Mouse (Mus musculus) heart, adult 8-10 months (tissue): Measurements from ENCODE around the gene Pxdn. TPM values are rescaled to one million over a fixed set of nuclear protein-coding genes. Genes with fewer than 3 reads are reported as not detected.

Experiments used
- DNase-seq: peaks from one replicate; pipeline ENCODE4 v3.0.0; 2022; ENCODE audit warnings: low spot score
- total RNA-seq, 4 experiments: library from RNA; stranded (reverse); gene quantifications; 2 replicates each; pipeline ENCODE4 v1.2.4; 2022

Gene Pxdn
- total RNA-seq, 4 experiments from 2014 or later, result 23.8 to 32.9 (median 29.5) TPM

DNA sequence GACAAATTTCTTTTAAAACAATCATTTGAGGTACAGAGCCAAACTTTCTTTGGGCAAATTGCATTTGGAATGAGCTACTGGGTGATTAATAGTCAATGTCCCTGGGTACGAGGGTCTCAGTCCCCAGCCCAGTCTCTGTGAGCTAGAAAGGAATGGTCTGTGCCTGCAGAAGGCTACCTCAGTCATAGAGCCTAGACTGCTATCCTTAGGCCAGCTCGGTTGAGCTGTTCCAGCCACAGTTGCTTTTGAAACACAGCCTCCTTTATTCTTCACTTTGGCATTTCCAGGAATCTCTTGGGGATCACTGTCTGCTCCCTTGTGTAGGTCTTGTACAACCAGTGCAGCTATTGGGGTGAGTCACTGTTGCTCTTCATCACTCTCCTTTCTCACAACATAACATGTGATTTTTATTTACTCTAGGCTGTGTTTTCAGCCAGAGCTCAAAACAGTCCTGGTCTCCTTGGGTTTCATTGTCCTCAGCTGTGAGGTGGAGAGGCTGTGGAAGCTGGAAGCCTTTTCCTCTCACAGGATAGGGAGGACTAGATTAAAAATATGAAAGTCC, 86.9 kb downstream of the Pxdn start:
- peak; percentile 61 for DNase-seq

GRCm38 (mm10) chr12:30027721-30028340, 90.4 kb downstream of the Pxdn start:
- DNase-seq, result no peak

GRCm38 (mm10) chr12:30029111-30029510, 91.7 kb downstream of the Pxdn start:
- no peak for DNase-seq

GRCm38 (mm10) chr12:30030571-30030970, 93.2 kb downstream of the Pxdn start:
- no peak for DNase-seq

GRCm38 (mm10) chr12:30034681-30035080, 97.3 kb downstream of the Pxdn start:
- no peak for DNase-seq

- peak; percentile 56 for DNase-seq
Observed at GRCm38 (mm10) chr12:30035406-30035805, 98.0 kb downstream of the Pxdn start.

DNA sequence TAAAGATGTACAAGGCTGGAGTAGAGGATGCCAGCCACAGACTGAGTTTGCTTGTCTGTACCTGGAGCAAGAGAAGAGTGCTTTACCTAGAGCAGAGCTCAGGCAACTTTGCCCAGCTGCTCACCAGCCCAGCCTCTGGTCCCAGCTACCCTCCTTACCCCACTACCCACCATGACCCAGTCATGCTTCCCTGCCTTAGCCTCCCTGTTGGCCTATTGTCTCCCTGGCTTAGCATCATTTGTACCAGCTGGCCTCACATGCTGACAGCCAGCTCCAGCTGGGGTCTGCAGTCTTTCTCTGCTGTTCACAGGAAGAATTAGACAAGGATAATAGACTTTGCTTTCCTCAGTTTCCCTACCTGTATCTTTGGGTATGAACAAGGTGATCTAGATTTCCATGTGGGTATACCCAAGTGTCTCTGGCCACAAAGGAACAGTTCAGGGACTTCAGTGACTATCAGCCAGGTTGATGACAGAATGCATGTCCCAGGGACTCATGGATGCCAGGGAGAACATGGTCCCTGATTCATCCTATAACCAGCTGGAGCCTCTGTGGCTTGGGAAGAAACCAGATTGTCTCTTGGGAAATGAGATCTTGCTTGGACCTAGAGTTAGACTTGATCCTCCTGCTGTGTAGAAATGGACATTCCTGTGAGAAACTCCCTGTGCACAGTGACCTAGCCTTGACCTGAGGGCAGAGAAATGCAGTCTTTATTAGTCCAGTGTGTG, 98.6 kb downstream of the Pxdn start:
- DNase-seq, result peak; percentile 55

DNA sequence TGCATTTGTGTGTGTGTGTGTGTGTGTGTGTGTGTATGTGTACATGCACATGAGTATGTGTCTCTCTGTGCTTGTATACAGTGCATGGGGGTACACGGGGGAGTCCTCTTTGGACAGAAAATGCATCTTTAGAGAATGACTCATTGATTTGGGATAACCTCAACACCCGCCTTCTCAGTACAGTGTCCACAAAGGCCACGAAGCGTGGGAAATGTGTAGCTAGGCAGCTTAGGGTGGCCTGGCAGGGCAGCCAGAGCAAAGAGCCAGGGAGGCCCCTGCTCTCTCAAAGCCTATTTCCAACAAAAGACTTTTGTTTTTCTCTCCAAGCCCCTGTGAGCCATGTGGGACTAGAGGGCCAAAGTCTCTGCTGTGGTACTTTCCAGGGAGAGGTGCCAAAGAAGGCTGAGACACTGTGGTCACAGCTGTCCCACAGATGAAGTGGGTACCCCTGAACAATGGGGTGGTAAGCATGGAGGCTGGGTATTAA, 99.2 kb downstream of the Pxdn start:
- no peak for DNase-seq

- DNase-seq, result peak; percentile 61
Observed at GRCm38 (mm10) chr12:30039565-30039964, 102.2 kb downstream of the Pxdn start.

DNA sequence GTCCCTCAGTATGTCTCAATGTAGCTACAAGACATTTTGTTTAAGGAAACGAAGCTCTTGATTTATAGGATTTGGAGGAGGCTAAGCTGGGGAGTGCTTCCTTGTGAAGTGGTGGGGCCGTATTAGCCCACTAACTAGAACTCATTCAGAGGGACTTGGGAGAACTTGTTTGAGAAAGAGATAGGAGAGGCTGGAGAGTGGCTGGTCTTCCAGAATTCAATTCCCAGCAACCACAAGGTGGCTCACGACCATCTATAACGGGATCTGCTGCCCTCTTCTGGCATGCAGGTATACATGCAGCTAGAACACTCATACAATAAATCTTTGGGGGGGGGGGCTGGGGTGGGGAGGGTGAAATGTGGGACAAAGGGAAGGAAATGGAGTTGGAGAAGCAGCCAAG, 102.7 kb downstream of the Pxdn start:
- DNase-seq, result peak; percentile 62

GRCm38 (mm10) chr12:30048848-30049247, 111.4 kb downstream of the Pxdn start:
- DNase-seq, result no peak

DNA sequence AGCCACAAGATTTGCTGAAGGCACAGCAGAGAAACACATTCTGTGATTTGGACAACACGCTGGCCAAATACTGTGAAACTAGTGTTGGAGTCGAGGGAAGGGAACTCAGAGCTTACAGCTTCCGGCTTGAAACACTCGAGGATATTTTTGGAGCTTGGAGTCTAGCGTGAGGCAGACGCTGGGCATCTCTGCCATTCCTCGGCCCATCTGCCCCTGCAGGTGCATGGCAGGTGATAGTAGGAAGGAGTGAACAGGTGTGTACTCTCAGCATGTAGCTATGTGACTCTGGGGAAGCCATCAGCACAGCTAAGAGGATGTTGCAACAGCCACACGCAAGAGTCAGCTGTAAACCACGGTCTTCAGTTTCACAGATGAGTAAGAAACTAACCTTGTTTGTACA, 112.4 kb downstream of the Pxdn start:
- no peak for DNase-seq

- peak; percentile 28 for DNase-seq
Observed at GRCm38 (mm10) chr12:30050235-30050634, 112.8 kb downstream of the Pxdn start.

- DNase-seq, result no peak
Observed at GRCm38 (mm10) chr12:30054761-30055540, 117.5 kb downstream of the Pxdn start.

GRCm38 (mm10) chr12:30058044-30058443, 120.6 kb downstream of the Pxdn start:
- DNase-seq, result no peak

DNA sequence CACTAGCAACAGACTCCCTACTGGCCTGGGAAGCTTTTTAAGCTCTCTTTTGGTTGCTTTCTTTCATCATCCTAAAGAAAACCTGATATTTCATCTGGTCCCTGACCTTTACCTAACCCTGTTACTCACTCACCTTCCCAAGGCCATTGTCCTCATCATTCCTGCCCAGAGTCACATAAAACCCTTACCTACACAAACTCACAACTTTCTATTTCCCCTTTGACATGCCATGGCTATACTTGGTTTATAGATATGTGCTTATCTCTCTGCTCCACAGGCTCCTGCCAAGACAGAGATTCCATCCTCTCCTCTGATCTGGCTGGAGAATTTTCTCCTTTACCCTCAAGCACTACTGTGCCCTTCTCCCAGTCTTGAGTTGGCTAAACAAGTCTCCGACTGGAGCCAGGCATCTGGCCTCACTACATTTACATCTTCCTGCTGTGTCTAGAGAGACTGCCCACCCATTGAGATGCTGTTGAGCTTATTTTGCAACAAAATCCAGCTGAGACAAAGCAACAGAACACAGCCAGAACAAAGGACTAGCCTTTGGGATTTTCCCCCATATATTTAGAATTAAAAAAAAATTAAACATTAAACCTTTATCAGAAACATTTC, 124.2 kb downstream of the Pxdn start:
- no peak for DNase-seq

DNA sequence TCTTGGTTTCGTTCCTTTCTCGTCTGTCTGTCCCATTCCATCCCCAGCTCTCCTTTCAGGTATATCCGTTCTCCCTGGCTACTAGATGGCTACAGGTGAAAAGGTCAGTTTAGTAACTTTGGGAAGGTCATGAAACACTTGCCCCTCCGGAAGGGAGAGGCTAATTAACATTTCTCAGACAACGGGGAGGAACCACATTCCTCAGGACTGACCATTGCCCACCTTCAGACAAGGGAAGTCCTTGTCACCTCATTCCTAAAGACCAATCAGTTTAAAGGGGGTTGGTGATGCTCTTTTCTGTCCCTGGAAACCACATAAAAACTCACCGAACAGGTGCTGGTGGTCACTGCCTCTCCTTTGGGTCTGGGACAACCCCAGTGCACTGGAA, 124.7 kb downstream of the Pxdn start:
- no peak for DNase-seq
